Mouse (Mus musculus): ENCODE results near the gene Mettl27. TPM values are rescaled to one million over a fixed set of nuclear protein-coding genes. Genes with fewer than 3 reads are reported as not detected.
"Not testable (repeated sequence)": the region's sequence is repeated elsewhere in the genome, so short reads cannot be mapped to it uniquely, and the experiment has no call there.

Gene Mettl27
- total RNA-seq, 2 experiments from 2014 or later = 33.0 to 36.3 TPM

DNA sequence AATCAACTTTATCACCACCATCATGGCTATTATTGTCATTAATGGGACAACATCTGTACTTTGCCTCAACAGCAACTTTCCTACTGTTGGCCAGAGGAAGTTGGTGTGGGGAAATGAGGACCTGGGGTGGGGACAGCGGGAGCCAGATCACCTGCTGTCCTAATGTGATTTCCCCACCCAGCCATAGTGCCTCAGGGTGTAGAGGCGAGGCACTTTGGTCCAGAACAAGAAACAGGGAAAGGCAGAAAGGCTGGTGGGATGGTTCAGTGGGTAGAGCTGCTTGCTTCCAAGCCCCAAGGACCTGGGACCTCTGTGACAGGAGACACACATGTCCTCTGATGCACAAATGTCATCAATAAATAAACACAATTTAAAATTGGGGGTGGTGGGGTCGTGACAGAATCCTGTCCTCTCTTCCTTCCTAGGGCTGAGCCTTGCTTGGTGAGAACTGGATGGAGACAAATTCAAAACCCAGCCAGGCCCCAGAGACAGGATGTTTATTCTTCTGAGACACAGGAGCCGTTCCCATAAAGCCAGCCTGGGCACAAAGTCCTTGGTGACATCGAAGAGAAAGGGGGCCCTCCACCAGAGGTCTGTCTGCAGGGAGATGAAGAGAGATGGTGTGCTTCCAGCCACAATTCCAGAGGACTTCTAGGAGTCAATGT is 15.4 kb downstream of the Mettl27 start:
- DNase-seq (ENCODE audit: low spot score in 2 of 2) = no peak

DNA sequence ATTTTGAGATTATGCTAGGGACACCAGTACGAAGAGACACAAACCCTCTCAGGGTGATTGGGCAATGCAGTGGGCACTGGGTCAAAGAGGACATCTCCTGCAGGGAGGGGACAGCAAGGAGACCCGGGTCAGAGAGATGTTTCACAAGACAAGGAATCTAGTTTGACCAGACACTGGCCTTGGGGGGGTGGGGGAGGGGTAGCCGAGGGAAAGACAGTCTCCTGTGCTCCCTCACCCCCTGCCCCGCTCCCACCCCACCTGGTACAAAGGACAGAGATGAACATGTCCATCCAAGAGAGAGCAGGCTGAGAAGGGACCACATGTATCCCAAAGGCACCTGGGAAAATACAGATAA is 15.9 kb downstream of the Mettl27 start:
- DNase-seq (ENCODE audit: low spot score in 2 of 2) = no peak

DNA sequence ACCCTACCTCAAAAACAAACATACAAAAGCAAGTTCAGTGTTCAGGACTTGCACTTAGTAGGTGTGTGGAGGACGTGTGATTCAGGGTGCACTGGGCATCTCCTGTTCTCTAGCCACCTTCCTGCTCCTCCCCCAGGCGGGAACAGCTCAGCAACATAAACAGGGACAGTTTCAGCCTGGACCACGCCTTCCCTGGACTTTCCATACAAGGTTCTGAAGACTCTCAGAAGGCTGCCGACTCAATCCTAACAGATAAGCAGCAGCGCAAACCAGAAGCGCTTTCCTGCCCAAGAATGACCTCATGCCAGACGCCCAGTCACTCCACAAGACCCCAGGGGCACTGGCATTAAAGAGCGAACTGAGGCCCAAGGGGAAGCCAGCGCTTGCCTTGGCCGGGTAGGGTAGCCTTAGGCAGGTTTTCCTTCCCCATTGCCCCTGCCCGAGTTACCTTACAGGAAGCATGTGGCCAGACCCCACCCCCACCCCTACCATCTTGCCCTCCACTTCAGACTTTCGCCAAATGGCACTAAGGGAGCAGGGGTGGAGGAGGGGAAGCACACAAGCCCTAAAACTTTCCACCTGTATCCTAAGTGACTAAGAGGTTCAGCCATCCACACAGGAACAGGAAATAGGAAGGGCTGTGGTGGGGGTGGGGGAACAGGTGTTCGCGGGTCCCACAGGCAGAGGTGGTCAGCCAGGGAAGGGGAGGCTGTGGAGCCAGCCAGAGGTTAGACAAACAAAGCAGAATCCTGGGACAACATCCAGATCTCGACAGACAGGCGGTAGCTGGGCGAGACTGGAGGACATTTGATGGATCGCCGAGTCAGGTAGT is 19.1 kb downstream of the Mettl27 start:
- DNase-seq (ENCODE audit: low spot score in 2 of 2) = no peak

DNA sequence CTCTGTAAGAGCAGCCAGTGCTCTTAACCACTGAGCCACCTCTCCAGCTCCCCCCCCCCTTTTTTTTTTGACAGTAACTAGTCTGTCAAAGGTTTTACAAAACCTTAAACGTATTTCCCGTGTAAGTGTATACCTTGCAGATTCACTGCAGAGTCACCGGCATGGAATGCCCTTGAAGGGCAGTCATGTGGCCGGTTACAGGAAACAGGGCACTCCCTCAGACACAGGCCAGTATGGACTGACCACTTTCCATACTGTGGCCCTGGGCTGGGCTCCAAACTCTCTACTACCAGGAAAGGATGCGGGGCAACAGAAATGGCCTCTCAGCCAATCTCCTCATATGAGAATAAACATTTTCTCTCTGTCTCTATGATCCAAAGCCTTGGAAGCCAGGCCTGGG is 23.3 kb downstream of the Mettl27 start:
- no peak for DNase-seq (ENCODE audit: low spot score in 2 of 2)

DNA sequence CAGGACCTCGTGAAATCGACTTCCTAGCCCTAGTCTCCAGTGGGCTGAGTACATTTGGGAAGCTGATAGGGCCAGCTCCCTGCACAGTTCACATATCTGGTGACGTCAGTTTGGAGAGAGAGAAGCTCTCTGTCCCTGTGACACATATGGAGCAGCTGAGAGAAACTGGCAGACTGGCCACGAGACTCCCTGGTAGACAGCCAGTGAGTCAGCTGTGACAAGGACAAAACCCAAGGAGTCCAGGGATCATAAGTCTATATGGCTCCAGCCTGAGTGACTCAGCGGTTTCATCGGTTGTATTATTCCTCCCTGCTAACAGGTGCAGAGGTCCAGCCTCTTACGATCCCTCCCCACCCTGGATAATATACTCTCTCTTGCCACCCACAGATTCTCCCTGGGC is 26.9 kb downstream of the Mettl27 start:
- DNase-seq (ENCODE audit: low spot score in 2 of 2) = peak in 1 of 2 experiments; percentile 44

DNA sequence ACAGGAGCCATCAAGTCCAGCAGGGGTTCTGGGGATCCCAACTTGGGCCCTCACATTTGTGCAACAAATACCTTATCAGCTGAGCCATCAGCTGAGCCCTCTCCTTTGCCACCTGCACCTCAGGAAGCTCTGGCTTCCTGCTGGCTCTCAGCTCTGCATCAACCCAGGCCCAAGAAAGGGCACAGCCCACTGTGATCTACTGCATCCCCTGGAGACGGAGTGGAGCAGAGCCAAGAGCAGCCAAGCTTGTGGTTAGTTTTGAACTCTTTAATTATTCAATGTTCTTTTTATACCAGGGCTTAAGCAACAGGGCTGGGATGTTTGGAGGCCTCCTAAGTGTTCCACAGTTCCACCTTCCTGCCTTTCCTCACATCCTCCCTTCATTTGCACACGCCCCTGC is 28.3 kb downstream of the Mettl27 start:
- no peak for DNase-seq (ENCODE audit: low spot score in 2 of 2)

DNA sequence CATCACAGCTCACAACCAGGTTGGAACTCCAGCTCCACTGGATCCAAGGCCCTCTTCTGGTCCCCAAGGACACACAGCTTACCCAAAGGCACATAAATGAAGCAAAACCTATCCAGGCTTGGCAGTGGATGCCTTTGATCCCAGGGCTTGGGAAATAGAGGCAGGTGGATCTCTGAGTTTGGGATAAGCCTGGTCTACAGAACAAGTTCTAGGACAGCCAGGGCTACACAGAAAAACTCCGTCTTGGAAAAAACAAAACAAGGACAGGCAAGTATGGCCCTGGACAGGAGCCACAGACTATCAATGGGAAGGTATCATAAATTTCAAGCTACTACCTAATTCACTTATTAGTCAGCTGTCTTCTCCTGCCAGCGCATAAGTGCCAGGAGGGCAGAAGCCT is 29.4 kb downstream of the Mettl27 start:
- no peak for DNase-seq (ENCODE audit: low spot score in 2 of 2)

DNA sequence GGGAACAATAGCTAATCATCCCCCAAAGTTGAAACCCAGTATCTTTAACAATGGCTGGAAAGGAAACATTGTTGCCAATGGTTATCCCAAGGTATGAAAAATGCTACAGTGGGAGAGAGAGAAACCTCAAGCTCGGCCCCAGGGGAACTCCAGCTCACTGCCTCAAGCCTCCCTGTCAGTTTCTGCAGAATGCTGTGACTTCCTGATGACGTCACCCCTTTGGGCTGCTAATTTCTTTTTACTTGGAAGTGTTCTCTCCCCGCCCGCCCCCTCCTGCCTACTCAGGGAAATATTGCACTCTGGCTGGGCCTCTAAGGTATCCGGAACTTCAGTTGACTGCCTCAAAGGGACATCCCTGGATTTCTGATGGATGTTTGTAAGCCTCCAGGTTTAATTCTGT is 31.4 kb downstream of the Mettl27 start:
- DNase-seq (ENCODE audit: low spot score in 2 of 2) = no peak

DNA sequence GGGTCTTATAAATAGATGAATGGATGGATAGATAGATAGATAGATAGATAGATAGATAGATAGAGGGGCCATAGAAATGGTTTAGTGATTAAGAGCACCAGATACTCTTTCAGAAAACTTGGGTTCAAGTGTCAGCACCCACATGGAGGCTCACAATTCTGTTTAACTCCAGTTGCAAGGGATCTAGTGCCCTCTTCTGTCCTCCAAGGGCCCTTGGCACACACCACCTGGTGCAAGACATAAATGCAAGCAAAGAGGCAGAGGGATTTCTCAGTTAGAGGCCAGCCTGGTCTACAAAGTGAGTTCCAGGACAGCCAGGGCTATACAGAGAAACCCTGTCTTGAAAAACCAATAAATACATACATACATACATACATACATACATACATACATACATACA is 32.5 kb downstream of the Mettl27 start:
- DNase-seq (ENCODE audit: low spot score in 2 of 2) = not testable (repeated sequence)

DNA sequence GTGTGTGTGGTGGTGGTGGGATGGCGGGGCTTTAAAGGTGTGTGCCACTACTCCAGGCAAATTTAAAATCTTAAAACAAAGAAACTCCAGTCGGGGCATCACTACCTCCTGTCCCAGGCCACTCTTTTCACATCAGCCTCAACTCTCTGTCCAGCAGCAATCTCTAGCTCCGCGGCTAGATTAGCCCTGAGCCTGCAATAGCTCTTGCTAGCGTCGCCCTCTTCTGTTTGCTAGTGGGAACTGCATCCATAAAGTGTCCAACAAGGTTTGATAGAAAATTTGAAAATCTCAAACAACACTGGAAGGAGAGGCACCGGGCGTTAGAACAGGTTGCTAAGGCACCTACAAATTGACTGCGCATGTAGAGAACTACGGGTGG is 33.3 kb downstream of the Mettl27 start:
- DNase-seq (ENCODE audit: low spot score in 2 of 2) = peak in 1 of 2 experiments; percentile 40

DNA sequence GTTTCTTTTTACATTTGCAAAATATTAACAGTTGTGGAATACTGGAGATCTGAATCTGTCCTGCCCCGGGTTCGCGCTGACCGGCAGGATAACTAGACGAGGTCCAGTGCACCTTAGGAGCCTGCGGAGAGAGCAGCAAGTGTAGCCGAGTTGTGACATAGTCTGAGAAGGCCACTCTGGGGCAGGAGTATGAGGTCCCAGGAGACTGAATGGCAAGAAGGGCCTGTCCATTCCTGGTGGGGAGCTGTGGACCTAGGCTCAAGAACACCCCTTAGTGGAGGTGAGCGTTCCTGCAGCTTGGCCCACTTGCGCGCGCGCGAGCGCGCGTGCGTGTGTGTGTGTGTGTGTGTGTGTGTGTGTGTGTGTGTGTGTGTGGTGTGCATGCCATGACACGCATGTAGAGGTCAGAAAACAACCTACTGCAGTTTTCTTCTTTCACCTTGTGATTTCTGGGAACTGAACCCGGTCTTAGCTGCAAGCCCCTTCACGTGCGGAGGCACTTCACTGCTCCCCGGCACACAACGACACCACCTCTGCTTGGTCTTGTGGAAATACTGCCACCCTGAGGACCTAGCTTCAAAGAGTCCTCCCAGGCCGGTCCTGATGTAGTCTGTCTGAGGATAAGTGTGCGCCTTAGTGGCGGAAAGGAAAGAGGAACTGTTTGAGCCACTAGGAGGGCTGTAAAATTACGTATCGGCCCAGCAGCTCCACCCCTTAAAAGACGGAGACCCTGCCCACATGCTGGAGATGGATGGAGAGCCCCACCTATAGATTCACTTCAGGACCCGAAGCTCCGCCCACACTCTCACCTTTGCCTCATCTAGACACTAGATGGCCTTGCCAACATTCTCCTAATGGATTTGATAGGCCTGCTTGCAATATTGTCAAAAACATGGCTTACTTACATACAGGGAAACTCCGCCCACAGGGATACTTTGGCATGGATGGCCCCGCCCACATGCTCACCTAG is 34.0 kb downstream of the Mettl27 start:
- no peak for DNase-seq (ENCODE audit: low spot score in 2 of 2)

DNA sequence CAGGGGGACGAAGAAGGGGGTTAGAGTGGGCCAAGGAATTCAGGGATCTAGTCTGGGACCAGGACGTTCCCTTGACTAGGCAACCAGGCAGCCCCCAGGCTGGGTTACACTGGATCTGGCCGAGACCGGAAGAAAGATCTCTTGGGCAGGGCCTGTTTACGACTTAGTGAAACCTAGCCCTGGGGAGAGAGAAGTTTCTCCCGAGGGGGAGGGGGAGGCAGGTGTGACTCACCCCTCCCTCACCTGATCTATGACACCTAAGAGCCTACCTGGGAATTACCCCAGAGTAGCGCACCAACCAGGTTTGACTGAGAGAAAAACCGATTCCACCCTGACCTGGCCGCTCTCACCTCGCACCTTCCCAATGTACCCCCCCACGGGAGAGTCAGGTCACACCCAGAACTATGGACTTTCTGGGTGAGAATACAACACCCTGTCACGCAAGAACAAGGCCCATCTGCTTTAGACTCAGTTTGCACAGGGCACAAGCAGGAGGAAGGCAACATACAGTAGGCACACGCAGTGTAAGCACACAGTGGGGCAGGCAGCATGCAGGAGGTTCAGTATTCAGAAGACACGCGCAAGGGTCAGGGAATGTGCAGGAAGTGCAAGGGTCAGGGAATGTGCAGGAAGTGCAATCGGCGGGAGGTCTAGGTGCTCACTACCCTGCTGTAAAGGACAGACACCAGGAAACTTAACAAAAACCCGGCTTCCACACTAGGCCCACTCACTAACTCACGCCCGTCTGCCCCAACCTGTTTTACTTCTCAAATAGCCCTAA is 35.2 kb downstream of the Mettl27 start:
- DNase-seq (ENCODE audit: low spot score in 2 of 2) = no peak

DNA sequence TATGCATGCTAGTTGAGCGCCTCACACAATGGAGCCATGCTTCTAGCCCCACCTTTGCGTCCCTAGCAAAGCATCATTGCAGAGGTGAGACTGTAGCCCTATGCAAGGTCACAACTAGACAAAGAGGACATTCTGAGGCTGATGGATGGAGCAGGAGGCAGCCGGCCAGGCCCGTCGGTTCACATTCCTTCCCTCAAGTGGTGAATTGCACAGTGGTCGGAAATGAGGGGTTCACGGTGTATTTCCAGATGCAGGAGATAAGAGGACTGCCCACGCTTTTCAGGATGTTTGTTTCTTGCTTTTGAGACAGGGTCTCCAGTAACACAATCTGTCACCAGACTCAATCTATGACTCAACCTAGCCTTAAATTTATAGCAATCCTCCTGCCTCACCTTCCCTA is 38.5 kb downstream of the Mettl27 start:
- DNase-seq (ENCODE audit: low spot score in 2 of 2) = no peak

DNA sequence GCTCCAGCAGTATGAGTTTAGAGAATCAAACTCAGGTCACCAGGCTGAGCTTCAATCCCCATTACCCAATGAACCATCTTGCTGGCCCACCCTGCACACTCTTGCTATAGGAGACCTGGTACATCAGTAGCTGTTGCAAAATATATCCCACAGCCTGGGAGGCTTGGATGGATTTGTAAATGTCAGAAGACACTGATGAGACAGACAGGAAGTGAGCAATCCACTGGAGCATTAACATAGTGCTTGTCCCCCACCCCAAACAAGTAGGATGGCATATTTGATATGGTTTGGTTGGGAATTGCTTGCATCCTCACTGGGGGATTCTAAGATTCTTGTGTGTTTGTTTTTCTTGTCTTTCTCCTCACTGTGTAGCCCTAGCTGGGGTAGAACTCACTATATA is 40.9 kb downstream of the Mettl27 start:
- no peak for DNase-seq (ENCODE audit: low spot score in 2 of 2)

DNA sequence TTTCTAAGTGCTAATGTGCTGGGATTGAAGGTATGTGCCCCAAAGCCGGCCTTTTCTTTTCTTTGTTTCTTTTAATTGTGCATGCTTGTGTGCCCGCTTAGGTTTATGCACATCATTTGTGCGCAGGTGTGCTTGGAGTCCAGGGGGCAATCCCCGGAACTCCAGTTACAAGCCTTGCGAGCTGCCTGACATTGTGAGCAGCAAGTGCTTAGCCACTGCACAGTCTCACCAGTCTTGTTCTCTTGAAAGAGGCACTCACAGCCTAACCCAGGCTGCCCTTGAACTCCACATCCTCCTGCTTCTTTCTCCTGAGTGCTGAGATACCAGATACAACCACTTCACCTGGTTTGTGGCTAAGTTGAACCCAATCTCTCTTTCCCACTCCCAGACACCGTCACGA is 41.4 kb downstream of the Mettl27 start:
- DNase-seq (ENCODE audit: low spot score in 2 of 2) = no peak

DNA sequence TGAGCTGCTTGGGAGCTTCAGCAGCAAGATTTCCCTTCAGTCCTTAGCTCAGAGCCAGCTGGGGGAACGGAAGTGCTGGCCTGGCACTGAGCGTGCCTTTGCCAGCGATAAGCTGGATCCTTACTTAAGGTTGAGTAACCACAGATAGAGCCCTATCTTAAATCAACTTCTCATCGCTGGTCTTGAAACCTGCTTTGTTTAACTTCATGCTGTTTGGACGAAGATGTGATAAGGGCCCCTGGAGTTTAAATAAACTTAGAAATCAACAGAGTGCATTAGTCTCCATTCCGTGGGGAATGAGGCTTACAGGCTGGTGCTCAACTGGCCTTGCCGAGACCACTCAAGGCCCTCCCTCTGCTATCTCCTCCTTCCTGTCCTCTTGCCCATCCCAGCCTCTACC is 42.1 kb downstream of the Mettl27 start:
- DNase-seq (ENCODE audit: low spot score in 2 of 2) = no peak

DNA sequence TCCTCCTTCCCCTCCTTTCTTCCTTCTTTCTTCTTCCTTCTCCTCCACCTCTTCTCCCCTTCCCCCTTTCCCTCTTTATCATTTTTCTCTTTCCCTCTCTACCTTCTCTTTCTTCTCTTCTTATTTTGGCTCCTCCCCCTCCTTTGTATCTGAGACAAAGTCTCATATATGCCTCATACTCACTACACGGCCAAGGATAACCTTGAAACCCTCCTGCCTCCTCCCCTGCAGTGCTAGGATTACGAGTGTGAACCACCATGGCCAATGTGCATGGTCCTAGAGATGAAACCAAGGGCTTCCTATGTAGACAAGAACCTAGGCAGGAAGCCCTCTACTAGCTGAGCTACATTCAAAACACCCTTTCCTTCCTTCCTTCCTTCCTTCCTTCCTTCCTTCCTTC is 42.8 kb downstream of the Mettl27 start:
- no peak for DNase-seq (ENCODE audit: low spot score in 2 of 2)

DNA sequence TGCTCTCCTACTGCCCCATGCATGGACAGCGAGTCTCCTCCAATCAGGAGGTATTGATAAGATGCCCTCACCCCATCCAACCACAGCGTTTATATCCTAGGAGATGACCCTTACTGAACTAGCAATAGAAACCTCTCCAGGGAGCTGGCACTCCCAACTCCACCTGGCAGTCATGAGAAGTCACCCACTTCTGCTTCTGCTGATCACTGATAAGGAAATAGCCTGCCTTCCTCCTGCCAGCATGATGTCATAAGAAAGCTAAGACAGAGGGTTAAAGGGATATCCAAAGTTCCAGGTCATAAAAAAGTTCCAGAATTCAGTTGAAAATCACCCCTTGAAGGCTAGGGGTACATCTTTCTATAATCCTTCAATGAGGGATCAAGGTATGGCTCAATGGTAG is 44.0 kb downstream of the Mettl27 start:
- DNase-seq (ENCODE audit: low spot score in 2 of 2) = no peak

DNA sequence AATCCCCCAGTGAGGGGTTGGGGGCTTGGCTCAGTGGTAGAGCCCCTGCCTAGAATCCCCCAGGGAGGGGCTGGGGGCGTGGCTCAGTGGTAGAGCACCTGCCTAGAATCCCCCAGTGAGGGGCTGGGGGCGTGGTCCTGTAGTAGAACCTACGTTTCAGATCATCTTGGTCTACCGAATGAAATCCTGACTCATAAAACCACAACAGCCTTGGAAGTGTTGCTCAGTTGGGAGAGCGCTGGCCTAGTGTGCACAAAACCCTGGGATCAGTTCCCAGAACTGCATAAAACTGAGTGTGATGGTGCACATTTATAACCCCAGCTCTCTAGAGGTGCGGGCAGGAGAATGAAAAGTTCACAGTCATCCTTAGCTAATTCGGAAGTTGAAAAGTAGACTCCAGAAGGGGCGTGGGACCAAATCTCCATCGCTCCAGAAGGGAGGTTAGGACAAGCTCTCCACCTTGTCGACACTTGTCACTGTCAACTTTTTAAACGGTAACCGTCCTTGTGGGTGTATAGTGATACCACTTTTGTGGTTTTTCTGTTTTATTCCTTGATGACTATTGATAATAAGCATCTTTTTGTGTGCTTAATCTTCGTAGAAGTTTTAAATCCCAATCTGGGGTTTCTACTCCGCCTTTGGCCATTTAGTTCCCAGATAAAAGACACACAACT is 44.5 kb downstream of the Mettl27 start:
- DNase-seq (ENCODE audit: low spot score in 2 of 2) = no peak

DNA sequence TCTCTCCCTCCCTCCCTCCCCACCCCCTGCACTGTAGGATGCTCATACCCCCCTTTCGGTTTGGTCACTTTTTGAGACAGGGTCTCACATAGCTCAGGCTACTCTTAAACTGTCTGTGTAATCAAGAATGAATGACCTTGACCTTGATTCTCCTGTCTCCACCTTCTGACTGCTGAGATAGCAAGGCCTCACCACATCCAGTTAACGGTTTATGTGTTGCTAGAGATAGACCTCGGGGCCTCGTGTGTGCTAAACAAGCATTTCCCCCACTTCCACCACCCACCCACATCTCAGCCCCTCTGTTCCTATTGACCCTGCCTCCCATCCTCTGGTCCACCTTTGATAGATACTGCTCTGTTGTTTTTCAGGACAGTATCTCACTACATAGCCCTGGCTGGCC is 45.7 kb downstream of the Mettl27 start:
- no peak for DNase-seq (ENCODE audit: low spot score in 2 of 2)
